Mouse (Mus musculus) C2C12 (cell line): ENCODE results near the gene Thbs3. TPM values are rescaled to one million over a fixed set of nuclear protein-coding genes. Genes with fewer than 3 reads are reported as not detected.

ENCODE experiments used
- H3K27me3 ChIP-seq: one replicate; pipeline ENCODE4 v1.6.1; 2011; ENCODE audit not compliant: control insufficient read depth, insufficient read depth, insufficient read length
- H3K36me3 ChIP-seq: one replicate; pipeline ENCODE4 v1.6.1; 2011; ENCODE audit not compliant: control insufficient read depth, insufficient read depth
- H3K4me3 ChIP-seq: one replicate; pipeline ENCODE4 v1.5.1; 2011; ENCODE audit warnings: mild to moderate bottlenecking, control low read depth; ENCODE audit not compliant: poor library complexity, insufficient read depth, severe bottlenecking
- H3K79me2 ChIP-seq: one replicate; pipeline ENCODE4 v1.6.1; 2011; ENCODE audit not compliant: control insufficient read depth, insufficient read depth
- H3K79me3 ChIP-seq: one replicate; pipeline ENCODE4 v1.6.1; 2011; ENCODE audit warnings: low read depth, control low read depth
- H3ac ChIP-seq: one replicate; pipeline ENCODE3; 2011; ENCODE audit warnings: low read depth; ENCODE audit not compliant: control insufficient read depth, insufficient read length
- CEBPB ChIP-seq: IDR thresholded peaks from one replicate; pipeline ENCODE4 v1.6.1; 2011; ENCODE audit warnings: low read depth, mild to moderate bottlenecking, control low read depth, moderate library complexity
- CTCF ChIP-seq: IDR thresholded peaks from one replicate; pipeline ENCODE4 v1.5.1; 2011; ENCODE audit not compliant: control insufficient read depth, insufficient read depth, insufficient read length
- FOSL1 ChIP-seq: IDR thresholded peaks from one replicate; pipeline ENCODE4 v1.8.0; 2011; ENCODE audit warnings: mild to moderate bottlenecking, low read length; ENCODE audit not compliant: poor library complexity, insufficient read depth, severe bottlenecking
- MAX ChIP-seq: IDR thresholded peaks from one replicate; pipeline ENCODE4 v1.6.1; 2011; ENCODE audit warnings: mild to moderate bottlenecking, control low read depth
- MYOD1 ChIP-seq: IDR thresholded peaks from one replicate; pipeline ENCODE4 v1.6.1; 2011; ENCODE audit warnings: low read depth; ENCODE audit not compliant: control insufficient read depth, insufficient read length
- MYOG ChIP-seq: IDR thresholded peaks from one replicate; pipeline ENCODE4 v1.6.1; 2011; ENCODE audit not compliant: control insufficient read depth, insufficient read length; ENCODE audit errors: extremely low read depth
- USF1 ChIP-seq: IDR thresholded peaks from one replicate; pipeline ENCODE4 v1.6.1; 2011; ENCODE audit warnings: low read depth, mild to moderate bottlenecking, control low read depth, moderate library complexity
- polyA plus RNA-seq: library from polyadenylated mRNA; unstranded; fragments of >200 nt; fragmentation: generic; extraction: Trizol; gene quantifications from one replicate; pipeline ENCODE4 v1.2.1, GENCODE M21; 2012; ENCODE audit warnings: missing spikeins

Gene Thbs3
- polyA plus RNA-seq, 1 experiment: 9.1 TPM

GRCm38 (mm10) chr3:89237682-89238081, 22.7 kb downstream of the Thbs3 start:
- Histone ChIP-seq H3K79me3 (no peaks in the 10 kb centered on the region), H3K36me3 (peaks cover 5% of the 10 kb centered on the region), H3K79me2 (no peaks in the 10 kb centered on the region), H3K4me3 (no peak overlapping the region), H3ac (no peak overlapping the region), H3K27me3 (no peaks in the 10 kb centered on the region)
- no peak for TF ChIP-seq MAX
- no peak for TF ChIP-seq CEBPB
- TF ChIP-seq FOSL1: no peak
- TF ChIP-seq MYOD1: no peak
- TF ChIP-seq CTCF: no peak

- Histone ChIP-seq H3K79me2 (no peaks in the 10 kb centered on the region), H3ac (no peak overlapping the region), H3K27me3 (no peaks in the 10 kb centered on the region), H3K4me3 (no peak overlapping the region), H3K79me3 (no peaks in the 10 kb centered on the region), H3K36me3 (peaks cover 5% of the 10 kb centered on the region)
- TF ChIP-seq MYOG (no peak), MYOD1 (no peak), CEBPB (no peak), CTCF (no peak), MAX (no peak), USF1 (no peak), FOSL1 (no peak)
Measured at GRCm38 (mm10) chr3:89238494-89238893, 23.5 kb downstream of the Thbs3 start.

DNA sequence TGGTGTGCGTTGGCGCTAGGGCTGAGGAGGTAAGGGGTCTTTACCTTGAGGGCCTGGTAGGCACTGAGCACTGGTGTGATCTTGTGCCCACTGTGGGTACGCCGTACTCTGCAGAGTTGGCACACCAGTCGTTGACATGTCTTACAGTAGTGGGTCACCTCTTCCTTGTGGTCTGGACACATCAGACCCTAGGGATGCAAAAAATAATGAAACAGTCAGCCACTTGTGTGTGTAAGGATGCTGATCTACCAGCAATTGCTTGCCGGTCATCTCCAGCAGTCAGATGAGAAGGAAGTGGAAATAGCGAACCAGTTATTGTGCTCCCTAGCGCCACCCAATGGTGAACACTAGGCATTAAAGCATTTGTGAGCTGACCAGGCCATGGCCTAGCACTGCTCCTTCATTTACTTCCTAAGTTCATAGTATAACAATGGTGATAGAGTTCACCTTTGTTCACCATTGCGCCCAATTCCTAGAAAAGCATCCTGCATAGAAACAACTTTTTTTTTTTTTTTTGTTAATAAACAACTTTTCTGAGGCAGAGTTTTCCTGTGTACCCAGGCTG, 27.4 kb downstream of the Thbs3 start:
- no peak for TF ChIP-seq MYOG
- no peak for TF ChIP-seq MYOD1
- no peak for TF ChIP-seq CEBPB
- TF ChIP-seq CTCF: no peak
- no peak for TF ChIP-seq MAX
- no peak for TF ChIP-seq USF1
- no peak for TF ChIP-seq FOSL1
- Histone ChIP-seq H3ac (no peak overlapping the region), H3K27me3 (no peaks in the 10 kb centered on the region), H3K79me3 (peaks cover 8% of the 10 kb centered on the region), H3K4me3 (no peak overlapping the region), H3K36me3 (peaks cover 5% of the 10 kb centered on the region), H3K79me2 (peaks cover 12% of the 10 kb centered on the region)

GRCm38 (mm10) chr3:89243609-89244008, 28.6 kb downstream of the Thbs3 start:
- Histone ChIP-seq H3K79me3 (peaks cover 8% of the 10 kb centered on the region), H3K4me3 (peak overlapping the region; percentile 14), H3K79me2 (peaks cover 24% of the 10 kb centered on the region), H3ac (peak overlapping the region; percentile 65), H3K27me3 (no peaks in the 10 kb centered on the region), H3K36me3 (peaks cover 9% of the 10 kb centered on the region)
- TF ChIP-seq CTCF (peak; percentile 23), MYOD1 (no peak), CEBPB (peak; percentile 8), MAX (no peak)

GRCm38 (mm10) chr3:89244158-89244981, 29.4 kb downstream of the Thbs3 start:
- Histone ChIP-seq H3K79me3 (peaks cover 8% of the 10 kb centered on the region), H3K36me3 (peaks cover 9% of the 10 kb centered on the region), H3ac (peak overlapping the region; percentile 68), H3K79me2 (peaks cover 27% of the 10 kb centered on the region), H3K4me3 (peak overlapping the region; percentile 36), H3K27me3 (no peaks in the 10 kb centered on the region)
- TF ChIP-seq CEBPB: no peak
- no peak for TF ChIP-seq USF1
- TF ChIP-seq MAX: no peak
- no peak for TF ChIP-seq MYOG
- TF ChIP-seq FOSL1: no peak
- no peak for TF ChIP-seq CTCF
- no peak for TF ChIP-seq MYOD1
